Mouse (Mus musculus) midbrain, embryonic 10.5 days (tissue): Measurements from ENCODE around the gene 0610030E20Rik. TPM values are rescaled to one million over a fixed set of nuclear protein-coding genes. Genes with fewer than 3 reads are reported as not detected.

Experiments used
- DNase-seq: peaks from one replicate; pipeline ENCODE4 v3.0.0-alpha.2; 2017; ENCODE audit warnings: low spot score
- H3K27ac ChIP-seq: fragments of 300-500 bp; sonication (generic); replicated peaks from 2 replicates; pipeline ENCODE4 v1.5.1; 2016; ENCODE audit warnings: mild to moderate bottlenecking
- H3K27me3 ChIP-seq: fragments of 300-500 bp; sonication (generic); 2 replicates; pipeline ENCODE4 v1.6.1; 2016; ENCODE audit warnings: low read depth, mild to moderate bottlenecking; ENCODE audit not compliant: poor library complexity, severe bottlenecking
- H3K36me3 ChIP-seq: fragments of 300-500 bp; sonication (generic); 2 replicates; pipeline ENCODE4 v1.6.1; 2016; ENCODE audit warnings: mild to moderate bottlenecking, moderate library complexity
- H3K4me1 ChIP-seq: fragments of 300-500 bp; sonication (generic); 2 replicates; pipeline ENCODE4 v1.6.1; 2016
- H3K4me3 ChIP-seq: fragments of 300-500 bp; sonication (generic); 2 replicates; pipeline ENCODE4 v1.5.1; 2016; ENCODE audit warnings: mild to moderate bottlenecking, moderate library complexity
- H3K9me3 ChIP-seq: fragments of 300-500 bp; sonication (generic); replicated peaks from 2 replicates; pipeline ENCODE4 v1.6.1; 2016; ENCODE audit warnings: mild to moderate bottlenecking
- WGBS: fragments of 180-500 bp; shearing (Covaris S2); methylation state at CpG from one replicate; pipeline ENCODE4 v1.1.7; 2016; 5-methylcytosine and 5-hydroxymethylcytosine counted together
- polyA plus RNA-seq: library from polyadenylated mRNA; unstranded; fragments of >200 nt; fragmentation: Nextera tagmentation; extraction: Ambion mirVana; gene quantifications from 2 replicates; pipeline ENCODE4 v1.2.1, GENCODE M21; 2016

0610030E20Rik gene
- polyA plus RNA-seq, 1 experiment from 2014 or later = 28.9 TPM

DNA sequence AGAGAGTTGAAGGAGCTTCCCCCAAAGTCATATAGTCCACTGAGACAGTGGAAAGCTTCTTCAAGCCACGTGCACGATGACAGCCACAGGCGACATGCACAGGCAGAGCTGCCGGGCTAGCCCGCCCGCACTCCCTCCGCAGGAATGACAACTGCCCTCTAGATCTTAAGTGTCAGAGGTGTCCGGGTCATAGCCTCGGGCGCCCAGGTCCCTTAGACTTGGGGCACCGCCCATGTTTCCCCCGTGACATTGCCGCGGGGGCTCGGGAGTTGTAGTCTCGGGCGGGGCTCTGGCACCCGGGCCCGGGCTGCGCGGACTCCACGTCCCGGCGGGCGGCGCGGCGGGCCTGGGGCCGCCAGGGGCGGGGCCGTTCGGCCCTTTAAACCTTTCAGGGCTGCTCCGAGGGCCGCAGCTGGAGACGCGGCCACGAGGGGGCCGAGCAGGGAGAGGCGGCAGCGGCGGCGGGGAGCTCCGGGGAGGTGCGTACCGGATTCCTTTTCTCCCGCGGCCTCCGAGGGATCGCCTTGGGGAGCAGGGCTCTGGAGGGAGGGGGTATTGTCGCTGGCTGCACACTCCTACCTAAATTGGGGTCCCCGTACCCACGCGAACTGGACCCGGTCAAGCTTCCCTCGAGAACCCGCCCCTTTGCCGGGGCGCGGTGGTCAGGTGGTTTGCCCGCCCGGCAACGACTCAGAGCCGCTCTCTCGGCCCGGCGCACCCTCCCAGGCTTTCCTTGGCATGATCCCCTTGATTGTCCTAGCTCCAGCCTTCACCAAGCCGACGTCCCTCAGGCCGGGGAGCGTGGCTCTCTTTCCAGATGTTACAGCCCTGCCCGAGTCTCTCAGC lies 8.2 kb downstream of the 0610030E20Rik start, which contains the start of gene Tmem150a:
TSS of gene Tmem150a (plus strand) at position 382 of the 846 bp plus-strand sequence.
- Histone ChIP-seq H3K9me3 (no peaks in the 10 kb centered on the region), H3K4me3 (peak within 1 kb of the TSS; percentile 69), H3K4me1 (peaks cover 32% of the 10 kb centered on the region), H3K27ac (peak within 1 kb of the TSS; percentile 79), H3K36me3 (peaks cover 48% of the 10 kb centered on the region), H3K27me3 (peaks cover 17% of the 10 kb centered on the region)
- WGBS = under 1% methylated on average over 71 of the region's 71 CpGs
- DNase-seq = peak; percentile 80

DNA sequence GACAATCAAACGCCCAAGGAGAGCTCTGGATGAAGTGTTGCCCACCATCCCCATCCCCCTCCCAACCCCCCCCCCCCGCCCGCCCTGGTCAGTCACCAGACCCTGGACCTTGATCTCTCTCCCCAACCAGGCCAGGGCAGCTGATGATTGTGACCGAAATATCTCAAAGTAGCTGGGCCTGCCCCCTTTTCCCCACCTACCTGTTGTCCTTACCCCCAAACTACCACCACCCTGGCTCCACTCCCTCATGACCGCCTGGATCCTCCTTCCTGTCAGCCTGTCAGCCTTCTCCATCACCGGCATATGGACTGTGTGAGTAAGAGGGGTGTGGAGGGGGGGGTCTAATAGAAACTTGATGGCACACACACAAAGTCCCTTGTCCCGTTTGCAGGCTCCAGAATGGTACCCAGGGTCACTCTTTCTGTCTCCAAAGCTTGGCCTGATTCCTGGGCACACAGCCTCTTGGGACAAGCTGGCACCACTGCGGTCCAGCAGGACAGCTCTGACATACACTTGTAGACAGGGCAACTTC lies 8.9 kb downstream of the 0610030E20Rik start:
- Histone ChIP-seq H3K27ac (peak overlapping the region; percentile 79), H3K9me3 (no peaks in the 10 kb centered on the region), H3K27me3 (peaks cover 17% of the 10 kb centered on the region), H3K4me1 (peaks cover 39% of the 10 kb centered on the region), H3K36me3 (peaks cover 46% of the 10 kb centered on the region), H3K4me3 (peak overlapping the region; percentile 69)
- DNase-seq = no peak
- WGBS = 47% methylated on average over 7 of the region's 8 CpGs

DNA sequence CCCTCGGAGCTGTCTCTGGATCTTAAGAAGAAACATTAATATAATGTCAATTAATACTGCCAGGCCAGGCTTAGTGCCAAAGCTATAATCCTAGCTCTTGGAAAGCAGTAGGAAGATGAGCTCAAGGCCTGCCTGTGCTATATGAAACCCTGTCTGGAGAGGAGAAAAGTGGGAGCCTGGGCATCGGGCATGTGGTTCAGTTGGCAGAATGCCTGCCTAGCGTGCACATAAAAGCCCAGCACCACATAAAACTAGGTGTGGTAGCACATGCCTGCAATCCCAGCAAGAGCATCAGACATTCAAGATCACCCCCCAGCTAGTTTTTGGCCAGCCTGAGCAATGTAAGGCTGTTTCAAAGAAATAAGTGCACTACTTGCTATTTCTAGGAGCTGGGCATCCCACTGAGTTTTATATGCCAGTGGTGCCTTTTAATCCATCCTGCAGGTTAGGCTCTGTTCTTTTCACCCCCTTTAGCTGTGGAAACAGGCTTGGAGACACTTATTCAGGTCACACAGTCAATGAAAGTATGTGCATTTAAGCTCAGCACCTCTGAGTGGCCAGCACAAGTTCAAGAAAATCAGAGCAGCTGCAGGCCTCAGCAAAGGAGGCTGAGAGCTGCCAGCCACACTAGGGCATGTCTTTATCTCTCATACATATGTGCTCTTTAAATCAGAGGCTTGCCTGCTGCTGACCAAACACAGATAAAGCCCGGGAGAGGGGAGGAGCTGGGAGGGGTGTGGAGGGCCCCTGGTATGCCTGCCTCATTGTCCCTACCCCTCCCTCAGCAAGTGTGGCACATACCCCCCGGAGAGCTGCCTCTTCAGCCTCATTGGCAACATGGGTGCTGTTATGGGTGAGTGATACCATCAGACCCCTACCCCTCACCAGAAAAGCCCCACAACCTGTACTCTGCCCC lies 10.3 kb downstream of the 0610030E20Rik start:
- peaks cover 17% of the 10 kb centered on the region for H3K27me3 ChIP-seq
- no peak overlapping the region for H3K4me3 ChIP-seq
- no peaks in the 10 kb centered on the region for H3K9me3 ChIP-seq
- no peak overlapping the region for H3K27ac ChIP-seq
- DNase-seq = no peak
- WGBS = 82% methylated on average over 5 of the region's 5 CpGs
- peaks cover 42% of the 10 kb centered on the region for H3K36me3 ChIP-seq
- H3K4me1 ChIP-seq = peaks cover 48% of the 10 kb centered on the region

DNA sequence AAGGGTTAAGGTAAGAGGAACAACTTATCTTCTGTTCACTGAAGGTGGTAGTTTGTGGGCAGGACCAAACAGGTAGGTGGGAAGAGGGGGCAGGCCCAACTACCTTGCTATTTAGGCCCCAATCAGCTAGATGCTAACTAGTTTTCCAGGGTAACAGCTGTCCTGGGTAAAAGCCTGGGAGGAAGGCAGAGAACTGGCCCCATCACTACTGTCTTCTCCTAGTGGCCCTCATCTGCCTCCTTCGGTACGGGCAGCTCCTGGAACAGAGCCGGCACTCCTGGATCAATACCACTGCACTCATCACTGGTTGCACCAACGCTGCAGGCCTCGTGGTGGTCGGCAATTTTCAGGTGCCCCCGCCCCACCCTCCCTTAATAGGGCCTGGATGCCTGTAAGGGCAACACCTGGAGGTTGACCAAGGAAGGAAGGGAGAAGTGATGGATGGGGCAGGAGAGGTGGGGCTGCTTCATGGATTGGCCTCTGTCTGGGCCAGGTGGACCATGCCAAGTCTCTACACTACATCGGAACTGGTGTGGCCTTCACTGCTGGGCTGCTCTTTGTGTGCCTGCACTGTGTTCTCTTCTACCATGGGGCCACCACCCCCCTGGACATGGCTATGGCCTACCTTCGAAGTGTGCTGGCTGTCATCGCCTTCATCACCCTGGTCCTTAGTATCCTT lies 11.1 kb downstream of the 0610030E20Rik start:
- peaks cover 54% of the 10 kb centered on the region for H3K4me1 ChIP-seq
- DNase-seq = no peak
- peaks cover 17% of the 10 kb centered on the region for H3K27me3 ChIP-seq
- no peak overlapping the region for H3K27ac ChIP-seq
- peaks cover 42% of the 10 kb centered on the region for H3K36me3 ChIP-seq
- no peak overlapping the region for H3K4me3 ChIP-seq
- H3K9me3 ChIP-seq = no peaks in the 10 kb centered on the region
- WGBS = 86% methylated on average over 10 of the region's 10 CpGs

- Histone ChIP-seq H3K4me3 (no peak overlapping the region), H3K9me3 (no peaks in the 10 kb centered on the region), H3K27ac (no peak overlapping the region), H3K27me3 (peaks cover 10% of the 10 kb centered on the region), H3K36me3 (peaks cover 42% of the 10 kb centered on the region), H3K4me1 (peaks cover 50% of the 10 kb centered on the region)
- 70% methylated on average over 2 of the region's 2 CpGs for WGBS
- DNase-seq = no peak
These were observed 12.2 kb downstream of the 0610030E20Rik start for GRCm38 (mm10) chr6:72359343-72359742.

DNA sequence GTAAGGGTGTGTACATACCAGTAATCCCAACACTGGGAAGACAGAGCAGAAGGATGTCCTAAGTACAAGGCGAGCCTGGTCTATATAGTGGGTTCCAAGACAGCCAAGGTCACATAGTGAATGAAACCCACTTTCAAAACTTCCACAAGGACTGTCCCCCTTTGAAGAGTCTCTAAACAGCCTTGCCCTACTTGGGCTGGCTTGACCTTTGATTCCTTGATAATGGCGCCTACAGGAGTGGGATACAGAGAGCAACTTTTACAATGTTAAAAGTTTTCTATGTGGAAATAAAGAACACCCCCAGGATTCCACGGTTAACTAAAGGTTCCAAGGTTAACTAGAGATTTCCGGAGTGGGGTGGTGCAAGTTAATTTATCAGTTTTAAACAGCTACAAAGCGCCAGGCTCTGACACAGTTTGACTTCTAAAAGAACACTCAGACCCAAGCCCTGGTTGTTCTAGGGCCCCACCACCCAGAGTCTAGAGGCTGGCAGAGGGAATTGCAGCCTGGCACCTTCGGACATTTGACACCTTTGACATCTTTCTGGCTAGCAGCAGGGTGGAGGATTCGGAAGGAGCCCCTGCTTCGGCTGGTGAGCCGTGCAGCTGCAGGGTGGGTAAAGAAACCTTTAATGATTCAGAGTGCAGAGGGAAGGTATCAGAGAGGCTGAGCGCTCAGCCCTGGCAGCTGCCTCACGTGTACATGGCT lies 12.9 kb downstream of the 0610030E20Rik start:
- 0 out of 2 replicates have a peak overlapping the region, but pooled peaks have one; percentile 11 for H3K4me3 ChIP-seq
- peaks cover 43% of the 10 kb centered on the region for H3K4me1 ChIP-seq
- DNase-seq = no peak
- no peaks in the 10 kb centered on the region for H3K9me3 ChIP-seq
- peaks cover 8% of the 10 kb centered on the region for H3K27me3 ChIP-seq
- 87% methylated on average over 11 of the region's 11 CpGs for WGBS
- H3K27ac ChIP-seq = no peak overlapping the region
- peaks cover 42% of the 10 kb centered on the region for H3K36me3 ChIP-seq

GRCm38 (mm10) chr6:72360599-72360935 lies 13.4 kb downstream of the 0610030E20Rik start:
- peaks cover 42% of the 10 kb centered on the region for H3K36me3 ChIP-seq
- H3K4me1 ChIP-seq = peaks cover 38% of the 10 kb centered on the region
- H3K27ac ChIP-seq = no peak overlapping the region
- no peaks in the 10 kb centered on the region for H3K9me3 ChIP-seq
- peaks cover 8% of the 10 kb centered on the region for H3K27me3 ChIP-seq
- WGBS = 85% methylated on average over 7 of the region's 7 CpGs
- H3K4me3 ChIP-seq = 0 out of 2 replicates have a peak overlapping the region, but pooled peaks have one; percentile 11
- no peak for DNase-seq

DNA sequence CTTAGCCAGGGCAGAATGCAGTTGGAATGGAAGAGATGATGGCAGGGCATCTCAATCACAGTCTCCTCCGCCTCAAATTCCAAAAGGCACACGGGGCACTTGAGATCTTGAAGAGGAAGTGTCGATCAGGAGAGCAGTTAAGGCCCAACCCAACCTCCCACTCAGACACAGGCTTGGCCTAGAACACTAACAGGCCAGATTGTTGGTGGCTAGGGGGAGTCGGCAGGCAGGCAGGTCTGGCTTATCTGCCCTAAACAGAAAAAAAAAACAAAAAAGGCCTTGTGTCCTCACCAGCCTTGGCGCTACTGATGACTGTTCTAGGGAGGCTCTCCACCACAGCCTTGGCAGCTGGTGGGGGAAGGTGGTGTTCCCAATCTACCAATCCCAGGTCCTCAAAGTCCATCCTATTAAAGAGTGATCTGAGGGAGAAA lies 14.0 kb downstream of the 0610030E20Rik start:
- peaks cover 5% of the 10 kb centered on the region for H3K27me3 ChIP-seq
- DNase-seq = no peak
- no peak overlapping the region for H3K27ac ChIP-seq
- peaks cover 42% of the 10 kb centered on the region for H3K36me3 ChIP-seq
- H3K9me3 ChIP-seq = no peaks in the 10 kb centered on the region
- WGBS = 81% methylated on average over 5 of the region's 5 CpGs
- peaks cover 32% of the 10 kb centered on the region for H3K4me1 ChIP-seq
- peak overlapping the region; percentile 79 for H3K4me3 ChIP-seq

GRCm38 (mm10) chr6:72362132-72363028 lies 15.3 kb downstream of the 0610030E20Rik start:
- Histone ChIP-seq H3K9me3 (no peaks in the 10 kb centered on the region), H3K4me3 (peak overlapping the region; percentile 79), H3K36me3 (peaks cover 35% of the 10 kb centered on the region), H3K4me1 (peaks cover 28% of the 10 kb centered on the region), H3K27ac (peak overlapping the region; percentile 85), H3K27me3 (no peaks in the 10 kb centered on the region)
- WGBS = under 1% methylated on average over 42 of the region's 42 CpGs
- DNase-seq = peak; percentile 94

DNA sequence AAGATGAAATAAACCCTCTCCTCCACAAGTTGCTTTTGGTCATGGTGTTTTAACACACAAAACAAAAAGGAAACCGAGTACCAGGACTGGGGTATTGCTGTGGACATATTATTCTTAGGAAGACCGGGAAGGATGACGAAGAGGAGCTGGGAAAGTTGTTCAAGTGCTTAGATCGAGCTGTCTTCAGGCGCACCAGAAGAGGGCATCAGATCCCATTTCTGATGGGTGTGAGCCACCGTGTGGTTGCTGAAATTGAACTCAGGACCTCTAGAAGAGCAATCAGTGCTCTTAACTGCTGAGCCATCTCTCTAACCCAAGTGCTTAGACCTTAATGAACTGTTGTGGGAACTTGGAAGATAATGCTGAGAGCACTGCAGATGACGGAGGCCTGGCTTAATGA lies 16.9 kb downstream of the 0610030E20Rik start:
- DNase-seq = no peak
- WGBS = 48% methylated on average over 7 of the region's 7 CpGs
- peaks cover 24% of the 10 kb centered on the region for H3K4me1 ChIP-seq
- no peaks in the 10 kb centered on the region for H3K9me3 ChIP-seq
- H3K36me3 ChIP-seq = peaks cover 19% of the 10 kb centered on the region
- H3K27me3 ChIP-seq = no peaks in the 10 kb centered on the region
- no peak overlapping the region for H3K4me3 ChIP-seq
- no peak overlapping the region for H3K27ac ChIP-seq

DNA sequence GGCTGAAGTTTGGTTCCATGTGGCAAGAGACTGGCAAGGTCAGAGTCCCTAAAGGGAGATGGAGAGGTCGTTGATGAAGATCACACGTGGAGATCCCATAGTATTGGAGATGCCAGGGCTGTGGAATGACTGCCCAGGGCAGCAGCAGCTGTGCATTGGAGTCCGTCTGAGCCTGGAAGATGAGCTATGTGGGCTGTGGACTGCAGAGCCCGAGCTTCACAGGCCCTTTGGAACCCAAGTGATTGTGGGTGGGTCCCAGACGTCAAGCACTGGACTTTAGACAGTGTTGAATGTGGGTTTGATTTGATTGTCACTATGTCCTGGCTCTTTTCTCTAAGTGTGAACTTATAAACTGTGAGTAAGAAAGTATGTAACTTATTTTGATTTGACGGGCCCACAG lies 17.9 kb downstream of the 0610030E20Rik start:
- Histone ChIP-seq H3K36me3 (peaks cover 9% of the 10 kb centered on the region), H3K4me3 (no peak overlapping the region), H3K4me1 (peaks cover 24% of the 10 kb centered on the region), H3K9me3 (no peaks in the 10 kb centered on the region), H3K27me3 (no peaks in the 10 kb centered on the region), H3K27ac (no peak overlapping the region)
- DNase-seq = no peak
- 72% methylated on average over 6 of the region's 6 CpGs for WGBS
